Mouse (Mus musculus) embryonic facial prominence, embryonic 15.5 days (tissue): ENCODE measurements around the gene Gm10306. TPM values are rescaled to one million over a fixed set of nuclear protein-coding genes. Genes with fewer than 3 reads are reported as not detected.

Experiments used
- polyA plus RNA-seq: library from polyadenylated mRNA; unstranded; fragments of >200 nt; fragmentation: Nextera tagmentation; extraction: Ambion mirVana; gene quantifications from 2 replicates; pipeline ENCODE4 v1.2.1, GENCODE M21; 2015

The Gm10306 gene
- polyA plus RNA-seq, 1 experiment from 2014 or later: not detected

Other genes starting within 250 kb of the Gm10306 start
- 17.0 and 18.3 TPM in 2 replicates for gene Caap1, start 250 bp downstream of the Gm10306 start, polyA plus RNA-seq
- 55.0 and 59.5 TPM in 2 replicates for gene Plaa, start 46.7 kb downstream of the Gm10306 start, polyA plus RNA-seq
- 32.9 and 37.8 TPM in 2 replicates for gene Ift74, start 57.9 kb downstream of the Gm10306 start, polyA plus RNA-seq
- 0.79 and 0.81 TPM in 2 replicates for gene Lrrc19, start 93.6 kb downstream of the Gm10306 start, polyA plus RNA-seq
- 13.1 and 14.8 TPM in 2 replicates for gene Tek, start 182.7 kb downstream of the Gm10306 start, polyA plus RNA-seq